Mouse (Mus musculus) kidney, postnatal 0 days (tissue): ENCODE data around the gene Togaram2. TPM values are rescaled to one million over a fixed set of nuclear protein-coding genes. Genes with fewer than 3 reads are reported as not detected.
A peak's percentile ranks its signal among the peaks of the same experiment; 100 is the strongest.

ENCODE experiments used
- ATAC-seq: fragments of 200-750 bp; cut with Nextera tagmentation; replicated peaks from 2 replicates; pipeline ENCODE4 v1.8.0; 2017; ENCODE audit warnings: low read depth, moderate number of reproducible peaks, moderate TSS enrichment, moderate library complexity; ENCODE audit not compliant: low FRiP score
- DNase-seq: peaks from one replicate; pipeline ENCODE4 v3.0.0-alpha.2; 2016; ENCODE audit warnings: low spot score
- H3K27ac ChIP-seq: fragments of 300-500 bp; sonication (generic); 2 replicates; pipeline ENCODE4 v1.5.1; 2014; ENCODE audit warnings: mild to moderate bottlenecking
- H3K27me3 ChIP-seq: fragments of 300-500 bp; sonication (generic); 2 replicates; pipeline ENCODE4 v1.6.1; 2014; ENCODE audit warnings: low read length, mixed read lengths; ENCODE audit not compliant: insufficient read depth
- H3K36me3 ChIP-seq: fragments of 300-500 bp; sonication (generic); 2 replicates; pipeline ENCODE4 v1.6.1; 2014; ENCODE audit warnings: low read length, mixed read lengths; ENCODE audit not compliant: insufficient read depth
- H3K4me1 ChIP-seq: fragments of 300-500 bp; sonication (generic); replicated peaks from 2 replicates; pipeline ENCODE4 v1.6.1; 2014; ENCODE audit warnings: antibody characterized with exemption, low read length, mixed read lengths; ENCODE audit not compliant: insufficient read depth
- H3K4me2 ChIP-seq: fragments of 300-500 bp; sonication (generic); 2 replicates; pipeline ENCODE4 v1.6.1; 2014; ENCODE audit warnings: mild to moderate bottlenecking, low read length, moderate library complexity, mixed read lengths
- H3K4me3 ChIP-seq: fragments of 300-500 bp; sonication (generic); replicated peaks from 2 replicates; pipeline ENCODE4 v1.5.1; 2014; ENCODE audit warnings: low read depth, low read length
- H3K9ac ChIP-seq: fragments of 300-500 bp; sonication (generic); 2 replicates; pipeline ENCODE4 v1.6.1; 2014; ENCODE audit warnings: low read depth, low read length
- H3K9me3 ChIP-seq: fragments of 300-500 bp; sonication (generic); replicated peaks from 2 replicates; pipeline ENCODE4 v1.6.1; 2016; ENCODE audit warnings: low read length, inconsistent platforms, mixed read lengths
- CTCF ChIP-seq: IDR thresholded peaks from 2 replicates; pipeline ENCODE4 v1.5.1; 2016; ENCODE audit warnings: antibody characterized with exemption, low read depth, mild to moderate bottlenecking, moderate library complexity
- WGBS: fragments of 180-500 bp; shearing (Covaris S2); extraction: QIAGEN DNeasy Blood & Tissue Kit; methylation state at CpG from one replicate; pipeline ENCODE4 v1.1.7; 2014; 5-methylcytosine and 5-hydroxymethylcytosine counted together
- polyA plus RNA-seq: library from polyadenylated mRNA; unstranded; fragments of >200 nt; fragmentation: Nextera tagmentation; extraction: Ambion mirVana; gene quantifications from 2 replicates; pipeline ENCODE4 v1.2.1, GENCODE M21; 2015

Togaram2 gene
- polyA plus RNA-seq, 1 experiment from 2014 or later, result 0.46 TPM

DNA sequence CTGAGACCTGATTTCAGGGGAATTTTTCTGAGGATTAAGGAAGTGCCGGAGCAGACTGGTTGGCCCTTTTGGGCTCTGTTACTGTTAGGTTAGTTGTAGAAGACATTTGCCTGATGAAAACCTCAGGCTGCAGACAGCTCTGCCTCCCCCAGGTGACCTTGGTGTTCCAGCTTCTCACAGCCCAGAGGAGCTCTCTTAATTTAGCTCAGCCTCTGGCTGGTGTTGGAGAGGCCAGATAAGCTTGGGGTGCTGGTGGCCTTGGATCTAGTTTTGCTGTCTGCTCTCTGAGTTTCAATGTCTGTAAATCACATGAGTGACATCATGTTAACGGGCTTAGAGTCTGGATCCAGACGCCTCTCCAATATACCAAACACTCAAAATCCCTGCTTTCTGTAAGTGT, 48.0 kb downstream of the Togaram2 start:
- Histone ChIP-seq H3K4me2 (no peak overlapping the region), H3K9ac (no peak overlapping the region), H3K27me3 (no peaks in the 10 kb centered on the region), H3K4me1 (no peaks in the 10 kb centered on the region), H3K27ac (no peak overlapping the region), H3K9me3 (no peaks in the 10 kb centered on the region), H3K4me3 (no peak overlapping the region), H3K36me3 (no peaks in the 10 kb centered on the region)
- no peak for TF ChIP-seq CTCF
- WGBS, result 46% methylated on average over 3 of the region's 3 CpGs
- no peak for DNase-seq
- no peak for ATAC-seq

DNA sequence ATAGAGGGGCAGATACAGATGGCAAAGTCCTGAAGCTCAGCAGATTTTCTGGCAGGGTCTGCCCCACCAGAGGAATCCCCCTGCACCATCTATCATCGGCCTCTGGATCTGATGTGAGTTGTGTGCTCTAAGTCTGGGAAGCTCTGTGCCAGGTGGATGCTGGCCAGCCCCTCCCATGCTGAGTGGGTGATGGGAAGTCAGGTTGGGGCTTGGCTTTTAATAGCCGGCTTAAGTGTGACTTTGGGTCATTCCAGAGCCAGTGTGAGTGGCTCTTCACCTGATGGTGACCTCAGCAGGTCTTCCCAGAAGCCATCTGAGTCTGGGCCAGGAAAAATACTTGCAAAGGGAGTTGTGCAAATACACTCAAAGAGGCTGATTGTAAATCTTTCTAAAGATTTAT, 57.6 kb downstream of the Togaram2 start:
- Histone ChIP-seq H3K4me1 (no peaks in the 10 kb centered on the region), H3K9ac (no peak overlapping the region), H3K4me3 (no peak overlapping the region), H3K27me3 (no peaks in the 10 kb centered on the region), H3K36me3 (no peaks in the 10 kb centered on the region), H3K27ac (no peak overlapping the region), H3K9me3 (no peaks in the 10 kb centered on the region), H3K4me2 (no peak overlapping the region)
- no peak for TF ChIP-seq CTCF
- WGBS, result 32% methylated on average over 2 of the region's 2 CpGs
- peak; percentile 67 for DNase-seq
- 0 out of 2 replicates have a peak, but pooled peaks have one; percentile 23 for ATAC-seq

DNA sequence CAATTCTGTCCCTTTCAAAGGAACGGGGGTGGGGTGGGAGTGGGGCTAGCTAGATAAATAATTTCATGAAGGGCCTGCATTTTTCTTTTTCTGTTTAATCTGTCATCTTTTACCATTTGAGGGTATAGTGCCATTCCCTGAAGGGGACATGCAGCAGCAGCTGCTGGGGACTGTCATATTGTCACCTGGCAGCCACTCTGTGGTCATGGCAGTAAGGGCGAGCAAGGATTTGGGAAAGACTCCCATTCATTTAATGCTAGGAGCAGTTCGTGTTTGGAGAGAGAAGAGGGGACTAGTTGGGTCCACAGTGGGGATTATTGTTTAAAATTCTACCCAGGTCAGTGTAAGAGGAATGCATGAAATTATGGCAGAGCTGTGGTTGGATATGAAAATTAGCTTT, 63.4 kb downstream of the Togaram2 start:
- no peak overlapping the region for H3K4me2 ChIP-seq
- no peaks in the 10 kb centered on the region for H3K9me3 ChIP-seq
- WGBS, result 74% methylated on average over 3 of the region's 3 CpGs
- no peaks in the 10 kb centered on the region for H3K36me3 ChIP-seq
- ATAC-seq (no peak), DNase-seq (no peak)
- no peaks in the 10 kb centered on the region for H3K27me3 ChIP-seq
- H3K4me1 ChIP-seq, result no peaks in the 10 kb centered on the region
- no peak overlapping the region for H3K4me3 ChIP-seq
- TF ChIP-seq CTCF, result no peak
- no peak overlapping the region for H3K27ac ChIP-seq
- H3K9ac ChIP-seq, result no peak overlapping the region

DNA sequence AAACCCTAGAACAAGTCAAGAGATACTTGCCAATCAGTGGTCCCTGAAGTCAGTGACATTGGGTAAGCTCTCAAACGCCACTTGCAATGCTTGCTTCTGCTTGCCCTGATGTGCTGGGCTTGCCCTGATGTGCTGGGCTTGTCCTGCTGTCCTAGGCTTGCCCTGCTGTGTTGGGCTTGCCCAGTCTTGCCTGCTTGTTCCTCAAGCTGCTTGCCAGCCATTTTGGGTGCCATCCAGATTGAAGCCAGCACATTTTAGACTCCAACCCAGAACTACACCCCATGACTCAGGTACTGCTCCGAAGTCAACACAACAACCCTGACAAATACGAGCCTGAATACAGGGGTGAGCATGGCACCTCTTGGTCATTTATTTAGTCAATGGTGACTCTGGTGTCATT, 69.1 kb downstream of the Togaram2 start:
- H3K27ac ChIP-seq, result no peak overlapping the region

DNA sequence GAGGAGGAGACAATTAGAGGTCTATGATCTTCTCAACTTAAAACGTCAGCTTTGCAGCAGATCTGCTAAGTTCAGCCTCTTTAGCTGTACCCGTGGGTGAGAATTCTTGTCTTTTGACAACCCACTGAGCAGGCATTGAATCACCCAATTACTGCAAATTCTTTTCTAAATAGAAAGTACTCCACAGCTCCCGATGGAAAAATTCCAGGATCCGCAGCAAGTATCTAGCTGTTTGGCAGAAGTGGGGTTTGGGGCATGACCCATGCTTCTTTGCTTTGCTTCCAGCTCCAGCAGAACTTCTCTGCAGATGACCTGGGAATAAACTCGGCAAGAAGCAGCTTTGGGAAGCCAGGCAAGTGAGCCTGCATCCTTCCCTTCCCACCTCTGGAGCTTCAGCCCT, 69.9 kb downstream of the Togaram2 start:
- Histone ChIP-seq H3K27ac (no peak overlapping the region), H3K4me3 (no peak overlapping the region), H3K4me1 (no peaks in the 10 kb centered on the region), H3K4me2 (no peak overlapping the region), H3K27me3 (no peaks in the 10 kb centered on the region), H3K9me3 (no peaks in the 10 kb centered on the region), H3K9ac (no peak overlapping the region), H3K36me3 (no peaks in the 10 kb centered on the region)
- TF ChIP-seq CTCF, result no peak
- 21% methylated on average over 5 of the region's 5 CpGs for WGBS
- DNase-seq, result peak; percentile 40
- ATAC-seq, result no peak

More for the DNA sequence above, 69.1 kb downstream of the Togaram2 start:
- Histone ChIP-seq H3K9me3 (no peaks in the 10 kb centered on the region), H3K27me3 (no peaks in the 10 kb centered on the region), H3K4me3 (no peak overlapping the region), H3K4me2 (no peak overlapping the region), H3K4me1 (no peaks in the 10 kb centered on the region), H3K9ac (no peak overlapping the region), H3K36me3 (no peaks in the 10 kb centered on the region)
- no peak for DNase-seq
- no peak for ATAC-seq
- no peak for TF ChIP-seq CTCF
- 81% methylated on average over 3 of the region's 3 CpGs for WGBS

DNA sequence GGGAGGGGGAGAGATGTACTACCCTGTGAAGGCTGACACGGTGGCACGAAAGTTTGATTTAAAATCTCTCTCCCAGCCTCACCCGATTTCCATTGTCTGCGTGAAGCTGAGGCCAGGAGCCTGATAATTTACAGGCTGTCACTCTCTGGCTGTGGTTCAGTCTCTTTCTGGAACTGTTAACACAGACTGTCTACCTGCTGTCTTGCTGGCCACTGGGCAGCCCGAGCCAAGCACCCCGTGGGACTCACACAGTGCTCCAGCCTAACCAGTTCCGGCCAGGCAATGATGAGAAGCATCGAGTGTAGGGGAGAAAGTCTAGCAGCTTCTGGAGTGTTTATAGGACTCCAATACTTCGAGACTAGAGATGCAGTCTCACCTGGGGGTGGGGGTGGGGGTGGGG, 73.1 kb downstream of the Togaram2 start:
- H3K4me3 ChIP-seq, result no peak overlapping the region
- no peak for ATAC-seq
- H3K36me3 ChIP-seq, result no peaks in the 10 kb centered on the region
- no peak overlapping the region for H3K4me2 ChIP-seq
- no peak for DNase-seq
- no peaks in the 10 kb centered on the region for H3K9me3 ChIP-seq
- no peak for TF ChIP-seq CTCF
- no peaks in the 10 kb centered on the region for H3K4me1 ChIP-seq
- no peak overlapping the region for H3K9ac ChIP-seq
- WGBS, result 33% methylated on average over 9 of the region's 9 CpGs
- H3K27me3 ChIP-seq, result no peaks in the 10 kb centered on the region
- H3K27ac ChIP-seq, result no peak overlapping the region

DNA sequence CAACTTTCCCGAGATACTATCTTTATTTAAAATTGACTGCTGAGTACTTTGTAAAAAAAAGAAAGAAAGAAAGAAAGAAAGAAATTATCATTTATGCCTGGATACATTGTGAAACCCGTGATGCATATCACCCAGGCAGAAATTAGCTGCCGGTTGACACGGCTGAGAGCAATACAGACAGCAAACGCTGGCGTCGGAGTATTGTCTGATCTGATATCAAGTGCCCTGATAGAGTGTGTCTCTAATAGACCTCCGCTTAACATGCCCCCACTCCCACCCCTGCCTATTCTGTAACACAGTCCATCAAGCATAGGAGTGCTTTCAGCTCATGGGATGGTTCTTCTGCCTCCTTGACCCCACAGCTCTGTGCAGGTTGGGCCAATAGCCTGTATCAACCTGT, 74.5 kb downstream of the Togaram2 start:
- WGBS, result 50% methylated on average over 8 of the region's 8 CpGs
- Histone ChIP-seq H3K4me1 (no peaks in the 10 kb centered on the region), H3K27me3 (0 out of 2 replicates have a peak, but pooled peaks cover 3% of the 10 kb centered on the region), H3K4me2 (no peak overlapping the region), H3K27ac (no peak overlapping the region), H3K9ac (no peak overlapping the region), H3K9me3 (no peaks in the 10 kb centered on the region), H3K36me3 (no peaks in the 10 kb centered on the region), H3K4me3 (no peak overlapping the region)
- ATAC-seq (no peak; the same call in 1 of the 2 replicates), DNase-seq (no peak)
- TF ChIP-seq CTCF, result no peak
